Mouse (Mus musculus): ENCODE data around the gene Iqcm. TPM values are rescaled to one million over a fixed set of nuclear protein-coding genes. Genes with fewer than 3 reads are reported as not detected.

The Iqcm gene
- polyA plus RNA-seq, 1 experiment from 2014 or later = not detected

DNA sequence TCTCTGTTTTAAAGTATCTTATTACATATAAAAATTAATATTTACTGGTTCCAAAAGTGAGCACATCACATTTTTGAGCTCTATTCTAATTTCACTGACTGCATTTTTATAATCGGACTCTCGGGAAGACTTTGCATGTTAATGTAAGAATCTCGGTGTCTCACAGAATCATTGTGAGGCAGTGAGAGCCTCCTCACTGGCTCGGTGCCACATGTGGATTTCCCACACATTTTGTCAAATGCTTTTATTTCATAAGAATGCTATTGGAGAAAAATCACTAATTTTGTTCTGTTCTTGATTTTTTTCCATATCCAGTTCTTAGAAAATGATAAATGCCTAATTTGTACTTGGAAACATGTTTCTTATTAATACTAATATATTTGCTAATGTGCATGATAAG is 570.0 kb downstream of the Iqcm start:
- H3K4me1 ChIP-seq (replicated peaks; ENCODE audit: control insufficient read depth, insufficient read depth, low read length) = no peaks in the 10 kb centered on the region
- ATAC-seq (ENCODE audit: low FRiP score) = no peak
- H3K4me2 ChIP-seq (replicated peaks; ENCODE audit: low read depth, low read length) = no peak overlapping the region
- H3K27me3 ChIP-seq (ENCODE audit: control insufficient read depth, insufficient read depth, low read length) = no peaks in the 10 kb centered on the region
- no peak for DNase-seq (ENCODE audit: low spot score)
- H3K9me3 ChIP-seq (ENCODE audit: control insufficient read depth, low read length) = no peaks in the 10 kb centered on the region
- no peak overlapping the region for H3K9ac ChIP-seq (ENCODE audit: low read depth, low read length)
- WGBS = 91% methylated on average over 4 of the region's 4 CpGs
- no peaks in the 10 kb centered on the region for H3K36me3 ChIP-seq (ENCODE audit: control insufficient read depth, insufficient read depth, low read length)
- no peak overlapping the region for H3K27ac ChIP-seq (ENCODE audit: low read depth, low read length)
- H3K4me3 ChIP-seq (ENCODE audit: low read depth, low read length) = no peak overlapping the region

Other genes with a start within 250 kb of the Iqcm start
- 0.19 and 0.32 TPM in 2 replicates for gene Rasd2, start 234.8 kb upstream of the Iqcm start, polyA plus RNA-seq (2014; fragmentation: Nextera tagmentation; extraction: Ambion mirVana)
- gene Gm10358, start 42.1 kb upstream of the Iqcm start, polyA plus RNA-seq (2014; fragmentation: Nextera tagmentation; extraction: Ambion mirVana) = 0.15 and 0.37 TPM in 2 replicates

Data from hindbrain, embryonic 11.5 days (tissue).